Mouse (Mus musculus) liver, embryonic 12.5 days (tissue): Measurements from ENCODE around the gene Shc1. TPM values are rescaled to one million over a fixed set of nuclear protein-coding genes. Genes with fewer than 3 reads are reported as not detected.

Experiments
- ATAC-seq: fragments of 200-750 bp; cut with Nextera tagmentation; 2 replicates; pipeline ENCODE4 v1.8.0; 2017; ENCODE audit warnings: moderate number of reproducible peaks, mild to moderate bottlenecking, moderate library complexity
- H3K27ac ChIP-seq: fragments of 300-500 bp; sonication (generic); 2 replicates; pipeline ENCODE4 v1.5.1; 2016; ENCODE audit warnings: mild to moderate bottlenecking
- H3K27me3 ChIP-seq: fragments of 300-500 bp; sonication (generic); replicated peaks from 2 replicates; pipeline ENCODE4 v1.6.1; 2016; ENCODE audit warnings: mild to moderate bottlenecking, moderate library complexity
- H3K36me3 ChIP-seq: fragments of 300-500 bp; sonication (generic); 2 replicates; pipeline ENCODE4 v1.6.1; 2016; ENCODE audit warnings: mild to moderate bottlenecking, moderate library complexity
- H3K4me1 ChIP-seq: fragments of 300-500 bp; sonication (generic); 2 replicates; pipeline ENCODE4 v1.6.1; 2016
- H3K4me2 ChIP-seq: fragments of 300-500 bp; sonication (generic); 2 replicates; pipeline ENCODE4 v1.6.1; 2016; ENCODE audit warnings: mild to moderate bottlenecking, moderate library complexity
- H3K4me3 ChIP-seq: fragments of 300-500 bp; sonication (generic); 2 replicates; pipeline ENCODE4 v1.5.1; 2016; ENCODE audit warnings: mild to moderate bottlenecking, moderate library complexity
- H3K9ac ChIP-seq: fragments of 300-500 bp; sonication (generic); 2 replicates; pipeline ENCODE4 v1.6.1; 2016; ENCODE audit warnings: mild to moderate bottlenecking, moderate library complexity
- H3K9me3 ChIP-seq: fragments of 300-500 bp; sonication (generic); replicated peaks from 2 replicates; pipeline ENCODE4 v1.6.1; 2016; ENCODE audit warnings: mild to moderate bottlenecking, moderate library complexity
- WGBS: fragments of 180-500 bp; shearing (Covaris S2); methylation state at CpG from one replicate; pipeline ENCODE4 v1.1.7; 2016; ENCODE audit not compliant: insufficient replicate concordance; 5-methylcytosine and 5-hydroxymethylcytosine counted together
- polyA plus RNA-seq: library from polyadenylated mRNA; unstranded; fragments of >200 nt; fragmentation: Nextera tagmentation; extraction: Ambion mirVana; gene quantifications from 2 replicates; pipeline ENCODE4 v1.2.1, GENCODE M21; 2016

The Shc1 gene
- polyA plus RNA-seq, 1 experiment from 2014 or later: 56.8 TPM

GRCm38 (mm10) chr3:89435041-89435440 lies 16.8 kb downstream of the Shc1 start:
- no peak overlapping the region for H3K4me3 ChIP-seq
- H3K9ac ChIP-seq: no peak overlapping the region
- peaks cover 38% of the 10 kb centered on the region for H3K36me3 ChIP-seq
- H3K9me3 ChIP-seq: no peaks in the 10 kb centered on the region
- peak overlapping the region; percentile 28; the same call in 1 of the 2 replicates for H3K27ac ChIP-seq
- H3K4me1 ChIP-seq: peaks cover 54% of the 10 kb centered on the region
- no peak overlapping the region for H3K4me2 ChIP-seq
- 86% methylated on average over 7 of the region's 7 CpGs for WGBS
- ATAC-seq: no peak
- H3K27me3 ChIP-seq: no peaks in the 10 kb centered on the region

DNA sequence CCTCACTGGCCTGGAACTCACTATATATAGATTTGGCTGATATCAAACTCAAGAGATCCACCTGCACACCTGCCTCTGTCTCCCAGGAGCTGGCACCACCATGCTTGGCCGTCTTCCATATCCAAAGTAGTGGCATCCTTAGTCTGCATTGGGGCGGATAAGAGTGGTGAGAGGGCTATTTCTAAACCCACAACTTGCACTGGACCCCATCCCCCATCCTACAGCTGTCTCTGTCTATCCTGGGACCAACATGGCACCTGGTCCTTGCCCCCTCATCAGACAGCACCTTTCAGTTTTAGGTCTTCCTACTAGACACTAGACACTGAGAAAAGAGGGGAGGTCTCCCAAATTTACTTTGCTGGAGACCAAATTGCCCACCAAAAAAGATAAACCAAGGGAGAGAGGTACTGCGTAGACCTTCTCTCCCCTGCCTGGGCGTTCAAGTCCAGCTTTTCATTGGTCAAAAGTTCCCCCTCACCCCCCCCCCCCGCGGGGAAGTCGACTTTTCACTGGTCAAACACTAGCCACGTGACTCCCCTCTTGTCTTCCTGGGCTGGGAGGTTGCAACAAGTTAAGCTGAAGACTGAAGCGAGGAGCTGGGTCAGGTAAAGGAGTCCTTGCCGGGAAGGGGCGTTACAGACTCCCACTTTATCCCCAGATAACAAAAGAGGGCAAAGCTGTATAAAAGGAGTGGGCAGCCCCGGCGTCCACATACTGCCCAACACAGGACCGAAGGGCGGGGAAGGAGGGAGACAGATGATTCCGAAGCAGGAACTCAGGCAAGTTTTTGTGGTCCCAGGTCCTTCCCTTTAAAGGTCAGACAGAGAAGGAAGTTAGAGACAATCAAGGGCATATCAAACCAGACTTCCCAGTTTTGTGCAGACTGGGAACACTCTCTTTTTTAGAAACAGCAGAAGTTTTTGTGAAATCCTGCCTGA lies 18.2 kb downstream of the Shc1 start, which contains the start of gene Pbxip1:
Gene Pbxip1, plus strand, starts transcription at position 531 of the 938 bp plus-strand sequence.
- H3K4me2 ChIP-seq: peak within 1 kb of the TSS; percentile 83
- H3K4me3 ChIP-seq: peak within 1 kb of the TSS; percentile 64
- ATAC-seq: peak; percentile 81
- H3K36me3 ChIP-seq: peaks cover 37% of the 10 kb centered on the region
- no peaks in the 10 kb centered on the region for H3K9me3 ChIP-seq
- H3K27me3 ChIP-seq: no peaks in the 10 kb centered on the region
- peak within 1 kb of the TSS; percentile 65; the same call in 1 of the 2 replicates for H3K27ac ChIP-seq
- 4% methylated on average over 16 of the region's 16 CpGs for WGBS
- H3K9ac ChIP-seq: peak within 1 kb of the TSS; percentile 71
- peaks cover 44% of the 10 kb centered on the region for H3K4me1 ChIP-seq

DNA sequence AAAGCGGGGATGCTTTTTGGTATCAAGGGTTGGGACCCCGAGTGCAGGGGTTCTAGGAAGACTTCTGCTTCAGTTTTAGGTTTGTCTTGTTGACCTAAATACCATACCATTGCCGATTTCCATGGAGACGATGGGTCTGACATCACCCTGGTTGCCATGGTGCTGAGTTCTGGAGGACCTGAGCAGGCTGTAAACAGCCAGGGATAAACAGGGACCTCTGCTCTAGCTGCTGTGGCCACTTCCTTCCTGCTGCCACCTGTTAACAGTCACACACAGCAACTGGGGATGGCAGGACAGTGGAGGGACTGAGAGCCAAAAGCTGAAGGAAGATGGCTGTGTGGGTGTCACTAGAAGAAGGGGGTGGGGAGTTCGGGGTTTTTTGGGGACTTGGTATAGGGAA lies 19.0 kb downstream of the Shc1 start:
- Histone ChIP-seq H3K4me3 (peak overlapping the region; percentile 64), H3K4me2 (peak overlapping the region; percentile 83), H3K9me3 (no peaks in the 10 kb centered on the region), H3K4me1 (peaks cover 36% of the 10 kb centered on the region), H3K27ac (peak overlapping the region; percentile 65; the same call in 1 of the 2 replicates), H3K9ac (peak overlapping the region; percentile 71), H3K27me3 (no peaks in the 10 kb centered on the region), H3K36me3 (peaks cover 31% of the 10 kb centered on the region)
- no peak for ATAC-seq
- whole genome bisulfite sequencing: 24% methylated on average over 5 of the region's 5 CpGs

DNA sequence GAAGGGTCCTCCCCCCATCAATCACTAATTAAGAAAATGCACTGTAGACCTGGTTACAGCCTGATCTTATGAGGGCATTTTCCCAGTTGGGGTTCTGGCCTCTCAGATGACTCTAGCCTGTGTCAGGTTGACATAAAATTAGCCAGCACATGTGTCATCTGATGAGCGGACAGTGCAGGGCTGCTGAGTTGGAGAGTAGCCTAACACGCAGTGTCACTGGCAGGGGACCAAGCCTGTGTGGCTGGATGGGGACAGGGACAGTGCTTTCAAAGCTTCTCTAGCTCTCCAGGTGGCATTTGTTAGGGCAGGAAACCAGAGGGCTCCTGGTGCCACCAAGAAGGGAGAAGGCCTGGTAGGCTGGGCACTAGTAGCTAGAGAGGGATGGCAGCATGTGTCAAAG lies 22.4 kb downstream of the Shc1 start:
- Histone ChIP-seq H3K4me1 (peaks cover 24% of the 10 kb centered on the region), H3K27ac (no peak overlapping the region), H3K9me3 (no peaks in the 10 kb centered on the region), H3K4me3 (no peak overlapping the region), H3K9ac (no peak overlapping the region), H3K36me3 (peaks cover 12% of the 10 kb centered on the region), H3K4me2 (no peak overlapping the region), H3K27me3 (no peaks in the 10 kb centered on the region)
- no peak for ATAC-seq
- 84% methylated on average over 2 of the region's 2 CpGs for WGBS

- Histone ChIP-seq H3K9ac (peak overlapping the region; percentile 46), H3K4me2 (peak overlapping the region; percentile 46), H3K9me3 (no peaks in the 10 kb centered on the region), H3K27me3 (no peaks in the 10 kb centered on the region), H3K36me3 (peaks cover 22% of the 10 kb centered on the region), H3K27ac (peak overlapping the region; percentile 53), H3K4me1 (peaks cover 43% of the 10 kb centered on the region), H3K4me3 (0 out of 2 replicates have a peak overlapping the region, but pooled peaks have one; percentile 2)
- peak; percentile 82 for ATAC-seq
- 30% methylated on average over 13 of the region's 13 CpGs for WGBS
These were observed 30.7 kb downstream of the Shc1 start for GRCm38 (mm10) chr3:89448720-89449537.

- 14% methylated on average over 7 of the region's 7 CpGs for WGBS
- peaks cover 22% of the 10 kb centered on the region for H3K36me3 ChIP-seq
- peak; percentile 67 for ATAC-seq
- no peaks in the 10 kb centered on the region for H3K27me3 ChIP-seq
- H3K4me3 ChIP-seq: 0 out of 2 replicates have a peak overlapping the region, but pooled peaks have one; percentile 2
- no peaks in the 10 kb centered on the region for H3K9me3 ChIP-seq
- H3K4me1 ChIP-seq: peaks cover 45% of the 10 kb centered on the region
- peak overlapping the region; percentile 53 for H3K27ac ChIP-seq
- H3K9ac ChIP-seq: peak overlapping the region; percentile 46
- H3K4me2 ChIP-seq: peak overlapping the region; percentile 46
These were observed 31.3 kb downstream of the Shc1 start for GRCm38 (mm10) chr3:89449541-89449940.

GRCm38 (mm10) chr3:89451916-89452315 lies 33.7 kb downstream of the Shc1 start:
- H3K4me3 ChIP-seq: no peak overlapping the region
- ATAC-seq: no peak
- no peak overlapping the region for H3K27ac ChIP-seq
- 71% methylated on average over 1 of the region's 1 CpGs for WGBS
- no peak overlapping the region for H3K4me2 ChIP-seq
- H3K9me3 ChIP-seq: no peaks in the 10 kb centered on the region
- H3K27me3 ChIP-seq: no peaks in the 10 kb centered on the region
- H3K4me1 ChIP-seq: peaks cover 54% of the 10 kb centered on the region
- 0 out of 2 replicates have a peak, but pooled peaks cover 5% of the 10 kb centered on the region for H3K36me3 ChIP-seq
- no peak overlapping the region for H3K9ac ChIP-seq

- no peak for ATAC-seq
- H3K27me3 ChIP-seq: no peaks in the 10 kb centered on the region
- WGBS: 65% methylated on average over 10 of the region's 10 CpGs
These were observed 36.3 kb downstream of the Shc1 start, which contains the start of gene Pmvk for GRCm38 (mm10) chr3:89454401-89455177. Pmvk (plus strand) TSS chr3:89454541.

GRCm38 (mm10) chr3:89455786-89456285 lies 37.6 kb downstream of the Shc1 start:
- WGBS: 38% methylated on average over 1 of the region's 1 CpGs
- no peak for ATAC-seq
- Histone ChIP-seq H3K9me3 (0 out of 2 replicates have a peak, but pooled peaks cover 3% of the 10 kb centered on the region), H3K27ac (no peak overlapping the region), H3K27me3 (no peaks in the 10 kb centered on the region), H3K36me3 (0 out of 2 replicates have a peak, but pooled peaks cover 4% of the 10 kb centered on the region), H3K4me1 (peaks cover 57% of the 10 kb centered on the region), H3K9ac (no peak overlapping the region), H3K4me2 (no peak overlapping the region), H3K4me3 (no peak overlapping the region)

More at GRCm38 (mm10) chr3:89454401-89455177, 36.3 kb downstream of the Shc1 start, which contains the start of gene Pmvk:
- no peak within 1 kb of the TSS for H3K9ac ChIP-seq
- H3K4me1 ChIP-seq: peaks cover 57% of the 10 kb centered on the region
- no peaks in the 10 kb centered on the region for H3K9me3 ChIP-seq
- H3K4me3 ChIP-seq: no peak within 1 kb of the TSS
- H3K36me3 ChIP-seq: no peaks in the 10 kb centered on the region
- H3K27ac ChIP-seq: no peak within 1 kb of the TSS
- H3K4me2 ChIP-seq: no peak within 1 kb of the TSS

GRCm38 (mm10) chr3:89456726-89457665 lies 38.8 kb downstream of the Shc1 start:
- peaks cover 46% of the 10 kb centered on the region for H3K4me1 ChIP-seq
- peak; percentile 41 for ATAC-seq
- H3K27me3 ChIP-seq: no peaks in the 10 kb centered on the region
- 35% methylated on average over 10 of the region's 10 CpGs for WGBS
- H3K4me2 ChIP-seq: peak overlapping the region; percentile 46
- 0 out of 2 replicates have a peak, but pooled peaks cover 3% of the 10 kb centered on the region for H3K9me3 ChIP-seq
- no peak overlapping the region for H3K4me3 ChIP-seq
- H3K36me3 ChIP-seq: peaks cover 10% of the 10 kb centered on the region
- H3K9ac ChIP-seq: peak overlapping the region; percentile 17; the same call in 1 of the 2 replicates
- H3K27ac ChIP-seq: 0 out of 2 replicates have a peak overlapping the region, but pooled peaks have one; percentile 84
